Mouse (Mus musculus) intestine, embryonic 16.5 days (tissue): Measurements from ENCODE around the gene Cyp2w1. TPM values are rescaled to one million over a fixed set of nuclear protein-coding genes. Genes with fewer than 3 reads are reported as not detected.
A peak's percentile ranks its signal among the peaks of the same experiment; 100 is the strongest.

Experiments used
- ATAC-seq: fragments of 200-750 bp; cut with Nextera tagmentation; 2 replicates; pipeline ENCODE4 v1.8.0; 2017; ENCODE audit warnings: moderate TSS enrichment, moderate library complexity
- H3K27ac ChIP-seq: fragments of 300-500 bp; sonication (generic); 2 replicates; pipeline ENCODE4 v1.5.1; 2014; ENCODE audit warnings: mild to moderate bottlenecking, low read length
- H3K27me3 ChIP-seq: fragments of 300-500 bp; sonication (generic); replicated peaks from 2 replicates; pipeline ENCODE4 v1.6.1; 2014; ENCODE audit warnings: low read length, control low read depth, mixed read lengths; ENCODE audit not compliant: control insufficient read depth, insufficient read depth
- H3K36me3 ChIP-seq: fragments of 300-500 bp; sonication (generic); 2 replicates; pipeline ENCODE4 v1.6.1; 2014; ENCODE audit warnings: low read length, control low read depth; ENCODE audit not compliant: control insufficient read depth, insufficient read depth
- H3K4me1 ChIP-seq: fragments of 300-500 bp; sonication (generic); 2 replicates; pipeline ENCODE4 v1.6.1; 2014; ENCODE audit warnings: low read length, control low read depth, mixed read lengths; ENCODE audit not compliant: control insufficient read depth, insufficient read depth
- H3K4me2 ChIP-seq: fragments of 300-500 bp; sonication (generic); 2 replicates; pipeline ENCODE4 v1.6.1; 2014; ENCODE audit warnings: low read depth, low read length, control low read depth
- H3K4me3 ChIP-seq: fragments of 300-500 bp; sonication (generic); 2 replicates; pipeline ENCODE4 v1.5.1; 2014; ENCODE audit warnings: mild to moderate bottlenecking, low read length
- H3K9ac ChIP-seq: fragments of 300-500 bp; sonication (generic); 2 replicates; pipeline ENCODE4 v1.6.1; 2014; ENCODE audit warnings: low read depth, low read length
- H3K9me3 ChIP-seq: fragments of 300-500 bp; sonication (generic); 2 replicates; pipeline ENCODE4 v1.6.1; 2016; ENCODE audit warnings: low read length, control low read depth; ENCODE audit not compliant: control insufficient read depth
- WGBS: fragments of 180-500 bp; shearing (Covaris S2); extraction: QIAGEN DNeasy Blood & Tissue Kit; methylation state at CpG from one replicate; pipeline ENCODE4 v1.1.7; 2014; 5-methylcytosine and 5-hydroxymethylcytosine counted together
- polyA plus RNA-seq: library from polyadenylated mRNA; unstranded; fragments of >200 nt; fragmentation: Nextera tagmentation; extraction: Ambion mirVana; gene quantifications from 2 replicates; pipeline ENCODE4 v1.2.1, GENCODE M21; 2015

Gene Cyp2w1
- polyA plus RNA-seq = 33.9 and 44.0 TPM in 2 replicates

DNA sequence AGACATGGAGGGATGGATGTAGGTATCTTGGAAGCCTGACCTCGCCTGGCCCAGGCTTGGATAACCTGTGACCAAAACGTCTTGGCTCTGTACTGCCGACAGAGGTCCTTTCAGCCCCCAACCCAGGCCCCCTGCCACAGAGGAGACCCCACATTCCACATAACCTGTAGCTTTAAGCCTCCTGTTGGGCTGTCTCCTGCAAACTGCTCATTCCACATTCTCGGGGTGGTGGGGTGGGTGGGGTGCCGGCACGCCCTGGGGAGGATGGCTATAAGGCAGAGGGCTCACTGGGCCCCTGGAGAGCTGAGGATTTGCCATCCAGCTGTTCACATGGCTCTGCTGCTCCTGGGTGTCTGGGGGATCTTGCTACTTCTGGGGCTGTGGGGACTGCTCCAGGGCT lies at the start of gene Cyp2w1:
Gene Cyp2w1 (plus strand): TSS at position 301 of the 400 bp plus-strand sequence.
- WGBS = 45% methylated on average over 6 of the region's 6 CpGs

DNA sequence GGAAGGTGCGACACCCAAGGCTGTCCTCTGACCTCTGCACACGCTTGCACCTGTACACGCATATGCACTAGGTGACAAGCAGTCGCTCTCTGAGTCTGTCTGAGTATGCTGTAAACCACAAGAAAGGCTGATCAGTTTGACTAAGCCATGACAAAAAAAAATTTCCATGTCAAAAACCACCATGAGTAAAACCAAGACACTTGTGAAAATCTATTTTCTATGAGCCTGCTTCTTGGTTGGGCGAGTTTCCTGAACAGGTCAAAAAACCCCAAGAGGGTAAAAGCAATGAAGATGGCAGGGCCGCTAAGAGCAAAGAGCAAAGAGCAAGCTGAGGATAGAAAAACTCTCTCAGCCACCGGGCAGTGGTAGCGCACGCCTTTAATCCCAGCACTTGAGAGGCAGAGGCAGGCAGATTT lies 48.8 kb upstream of the Cyp2w1 start:
- Histone ChIP-seq H3K27me3 (no peaks in the 10 kb centered on the region), H3K27ac (no peak overlapping the region), H3K4me2 (no peak overlapping the region), H3K4me3 (no peak overlapping the region), H3K36me3 (no peaks in the 10 kb centered on the region), H3K4me1 (peaks cover 15% of the 10 kb centered on the region), H3K9ac (no peak overlapping the region), H3K9me3 (no peaks in the 10 kb centered on the region)
- WGBS = 84% methylated on average over 9 of the region's 9 CpGs
- no peak for ATAC-seq

More for the DNA sequence above, at the start of gene Cyp2w1:
- Histone ChIP-seq H3K4me2 (peak within 1 kb of the TSS; percentile 63), H3K9me3 (no peaks in the 10 kb centered on the region), H3K27me3 (no peaks in the 10 kb centered on the region), H3K4me3 (peak within 1 kb of the TSS; percentile 55), H3K4me1 (peaks cover 40% of the 10 kb centered on the region), H3K36me3 (no peaks in the 10 kb centered on the region), H3K9ac (peak within 1 kb of the TSS; percentile 76), H3K27ac (peak within 1 kb of the TSS; percentile 95)
- ATAC-seq = peak; percentile 29

DNA sequence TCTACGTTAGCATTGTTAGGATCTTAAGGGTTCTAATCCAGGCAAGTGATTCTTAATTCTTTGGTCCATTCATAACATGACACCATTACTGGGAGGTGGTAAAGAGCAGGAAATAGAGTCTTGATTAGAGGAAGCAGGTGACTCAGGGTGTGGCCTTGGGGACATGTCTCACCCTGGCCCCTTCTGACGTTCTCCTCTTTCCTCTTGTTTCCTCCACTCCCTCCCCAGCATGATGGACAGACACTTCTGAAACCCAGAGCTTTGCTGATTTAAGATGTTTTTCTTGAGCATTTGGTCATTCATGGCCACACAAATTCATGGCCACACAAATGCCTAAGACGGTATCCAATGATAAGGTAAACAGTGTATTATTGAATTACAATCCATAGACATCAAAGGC lies 42.5 kb upstream of the Cyp2w1 start:
- ATAC-seq = 0 out of 2 replicates have a peak, but pooled peaks have one; percentile 39
- Histone ChIP-seq H3K27me3 (no peaks in the 10 kb centered on the region), H3K36me3 (no peaks in the 10 kb centered on the region), H3K27ac (no peak overlapping the region), H3K9me3 (no peaks in the 10 kb centered on the region), H3K4me1 (peaks cover 8% of the 10 kb centered on the region), H3K9ac (no peak overlapping the region), H3K4me3 (no peak overlapping the region), H3K4me2 (no peak overlapping the region)
- WGBS = 64% methylated on average over 3 of the region's 3 CpGs

DNA sequence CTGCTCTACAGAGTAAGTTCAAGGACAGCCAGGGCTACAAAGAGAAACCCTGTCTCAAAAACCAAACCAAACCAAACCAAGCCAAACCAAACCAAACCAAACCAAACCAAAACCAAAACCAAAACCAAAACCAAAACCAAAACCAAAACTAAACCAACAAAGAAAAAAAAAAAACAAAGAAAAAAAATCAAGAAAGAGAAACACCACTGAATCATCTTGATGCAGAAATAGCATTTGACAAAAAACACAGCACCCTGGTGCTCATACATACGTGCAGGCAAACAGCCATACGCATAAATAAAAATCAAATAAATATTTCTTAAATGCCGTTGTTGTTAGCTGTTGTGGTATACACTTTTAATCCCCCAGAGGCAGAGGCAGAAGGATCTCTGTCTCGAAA lies 41.9 kb upstream of the Cyp2w1 start:
- Histone ChIP-seq H3K4me3 (no peak overlapping the region), H3K4me1 (peaks cover 11% of the 10 kb centered on the region), H3K36me3 (no peaks in the 10 kb centered on the region), H3K9ac (no peak overlapping the region), H3K27ac (no peak overlapping the region), H3K4me2 (no peak overlapping the region), H3K27me3 (no peaks in the 10 kb centered on the region), H3K9me3 (no peaks in the 10 kb centered on the region)
- ATAC-seq = no peak
- WGBS = 87% methylated on average over 4 of the region's 4 CpGs

DNA sequence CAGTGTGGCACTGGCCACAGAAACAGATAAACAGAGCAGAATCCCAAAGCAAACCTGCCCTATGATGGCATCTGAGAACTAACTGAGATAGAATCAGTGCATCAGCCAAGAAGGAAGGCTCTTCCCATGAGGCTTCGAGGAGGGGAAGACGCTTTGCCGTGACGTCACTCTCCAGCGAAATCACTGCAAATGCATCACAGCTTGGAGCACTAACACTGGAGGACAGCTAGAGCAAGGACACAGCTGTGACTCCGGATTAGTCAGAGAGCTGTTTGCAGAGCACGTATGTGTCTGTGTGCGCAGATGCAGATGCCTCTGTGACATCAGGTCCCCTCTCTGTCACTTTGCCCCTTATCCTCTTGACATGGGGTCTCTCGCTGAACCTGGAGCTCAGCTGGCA lies 40.6 kb upstream of the Cyp2w1 start:
- no peak overlapping the region for H3K4me2 ChIP-seq
- H3K4me1 ChIP-seq = peaks cover 14% of the 10 kb centered on the region
- 88% methylated on average over 9 of the region's 9 CpGs for WGBS
- no peak overlapping the region for H3K4me3 ChIP-seq
- no peak for ATAC-seq
- H3K9me3 ChIP-seq = no peaks in the 10 kb centered on the region
- no peak overlapping the region for H3K9ac ChIP-seq
- H3K36me3 ChIP-seq = no peaks in the 10 kb centered on the region
- no peaks in the 10 kb centered on the region for H3K27me3 ChIP-seq
- H3K27ac ChIP-seq = no peak overlapping the region

DNA sequence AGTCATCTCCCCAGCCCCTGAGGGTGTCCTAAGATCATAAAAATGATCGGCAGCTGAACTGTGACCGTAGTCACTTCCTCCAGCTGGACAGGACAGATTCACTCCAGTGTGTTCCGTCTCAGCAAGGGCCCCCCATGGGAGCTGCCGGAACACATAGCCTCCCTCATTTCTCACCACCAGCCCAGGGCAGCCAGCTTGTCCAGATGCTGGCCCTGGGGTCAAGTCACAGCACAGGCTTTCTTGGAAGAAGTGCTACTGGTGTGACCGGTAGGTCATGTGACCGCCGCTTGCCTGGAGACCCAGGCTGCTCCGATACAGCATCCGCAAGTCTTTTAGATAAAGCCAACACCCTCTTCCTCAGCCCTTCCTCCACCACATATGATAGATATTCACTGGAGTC lies 38.9 kb upstream of the Cyp2w1 start:
- H3K9ac ChIP-seq = no peak overlapping the region
- no peak for ATAC-seq
- H3K36me3 ChIP-seq = no peaks in the 10 kb centered on the region
- WGBS = 67% methylated on average over 9 of the region's 9 CpGs
- no peak overlapping the region for H3K27ac ChIP-seq
- no peaks in the 10 kb centered on the region for H3K27me3 ChIP-seq
- no peak overlapping the region for H3K4me3 ChIP-seq
- H3K4me1 ChIP-seq = peaks cover 23% of the 10 kb centered on the region
- no peak overlapping the region for H3K4me2 ChIP-seq
- H3K9me3 ChIP-seq = no peaks in the 10 kb centered on the region

DNA sequence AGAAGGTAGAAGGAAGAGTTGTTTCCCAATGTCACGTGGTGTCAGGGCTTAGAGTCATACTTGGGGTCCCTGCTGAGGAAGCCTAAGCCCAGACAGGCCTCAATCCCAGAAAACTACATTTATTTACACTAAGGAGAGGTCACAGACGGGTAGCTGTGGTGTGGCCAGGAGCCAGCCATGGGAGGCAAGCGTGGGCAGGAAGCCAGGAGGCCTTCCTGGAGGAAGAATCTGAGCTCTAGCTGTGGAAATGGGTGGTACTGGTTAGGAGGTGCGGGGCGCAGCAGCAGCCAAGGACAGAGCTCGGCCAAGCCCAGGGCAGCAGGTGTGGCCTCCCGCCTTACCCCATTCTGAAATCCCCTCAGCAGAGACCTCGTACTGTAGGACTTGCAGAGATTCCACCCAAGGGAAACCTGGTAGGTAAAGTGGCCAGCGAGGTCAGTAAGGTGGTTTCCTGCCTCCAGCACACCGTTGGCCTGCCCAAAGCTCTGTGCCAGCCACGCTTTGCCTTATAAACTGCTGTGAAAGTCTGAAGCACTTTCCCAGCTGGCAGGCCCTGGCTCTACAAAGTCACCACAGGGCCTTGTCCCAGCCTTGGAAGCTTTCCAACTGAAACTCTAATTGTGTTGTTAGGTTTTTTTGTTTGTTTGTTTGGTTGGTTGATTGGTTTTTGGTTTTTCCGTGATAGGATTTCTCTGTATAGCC lies 37.3 kb upstream of the Cyp2w1 start:
- H3K27ac ChIP-seq = peak overlapping the region; percentile 45; the same call in 1 of the 2 replicates
- H3K4me1 ChIP-seq = peaks cover 29% of the 10 kb centered on the region
- H3K4me2 ChIP-seq = no peak overlapping the region
- H3K4me3 ChIP-seq = no peak overlapping the region
- H3K9me3 ChIP-seq = no peaks in the 10 kb centered on the region
- H3K27me3 ChIP-seq = no peaks in the 10 kb centered on the region
- no peak for ATAC-seq
- WGBS = 77% methylated on average over 12 of the region's 12 CpGs
- H3K9ac ChIP-seq = 0 out of 2 replicates have a peak overlapping the region, but pooled peaks have one; percentile 12
- no peaks in the 10 kb centered on the region for H3K36me3 ChIP-seq

DNA sequence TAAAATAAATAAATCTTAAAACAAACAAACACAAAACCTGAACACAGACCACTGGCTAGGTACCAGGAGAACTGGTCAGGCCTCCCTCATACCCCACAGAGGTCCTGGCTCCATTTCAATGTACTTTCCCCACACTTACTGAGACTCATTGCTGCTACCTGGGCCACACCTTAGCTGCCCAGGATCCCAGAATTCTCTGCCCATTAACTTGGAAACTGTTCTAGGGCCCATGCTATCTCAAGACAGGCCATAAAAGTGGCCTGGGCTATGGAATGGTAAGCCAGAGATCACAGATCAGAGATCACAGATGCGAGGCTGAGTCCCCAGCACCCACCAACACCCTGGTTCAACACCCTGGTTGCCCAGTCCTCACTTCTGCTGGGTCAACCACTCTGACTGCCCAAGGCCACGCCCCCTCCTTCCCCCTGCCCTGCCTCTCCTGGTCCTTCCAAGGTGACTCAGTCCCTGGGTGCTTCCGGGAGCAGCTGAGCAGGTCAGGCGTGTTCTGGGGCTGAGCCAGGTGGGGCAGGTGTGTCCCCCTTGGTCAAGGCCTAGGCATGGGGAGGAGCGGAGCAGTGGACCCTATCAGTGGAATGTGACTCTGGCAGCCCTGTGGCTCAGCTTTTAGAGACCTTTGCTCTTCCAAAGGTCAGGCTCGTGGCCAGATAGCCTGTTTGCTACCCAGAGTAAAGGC lies 35.3 kb upstream of the Cyp2w1 start:
- Histone ChIP-seq H3K27me3 (no peaks in the 10 kb centered on the region), H3K9ac (peak overlapping the region; percentile 40; the same call in 1 of the 2 replicates), H3K36me3 (no peaks in the 10 kb centered on the region), H3K27ac (peak overlapping the region; percentile 91), H3K4me3 (no peak overlapping the region), H3K9me3 (no peaks in the 10 kb centered on the region), H3K4me2 (no peak overlapping the region), H3K4me1 (peaks cover 29% of the 10 kb centered on the region)
- 50% methylated on average over 6 of the region's 6 CpGs for WGBS
- ATAC-seq = peak; percentile 96

DNA sequence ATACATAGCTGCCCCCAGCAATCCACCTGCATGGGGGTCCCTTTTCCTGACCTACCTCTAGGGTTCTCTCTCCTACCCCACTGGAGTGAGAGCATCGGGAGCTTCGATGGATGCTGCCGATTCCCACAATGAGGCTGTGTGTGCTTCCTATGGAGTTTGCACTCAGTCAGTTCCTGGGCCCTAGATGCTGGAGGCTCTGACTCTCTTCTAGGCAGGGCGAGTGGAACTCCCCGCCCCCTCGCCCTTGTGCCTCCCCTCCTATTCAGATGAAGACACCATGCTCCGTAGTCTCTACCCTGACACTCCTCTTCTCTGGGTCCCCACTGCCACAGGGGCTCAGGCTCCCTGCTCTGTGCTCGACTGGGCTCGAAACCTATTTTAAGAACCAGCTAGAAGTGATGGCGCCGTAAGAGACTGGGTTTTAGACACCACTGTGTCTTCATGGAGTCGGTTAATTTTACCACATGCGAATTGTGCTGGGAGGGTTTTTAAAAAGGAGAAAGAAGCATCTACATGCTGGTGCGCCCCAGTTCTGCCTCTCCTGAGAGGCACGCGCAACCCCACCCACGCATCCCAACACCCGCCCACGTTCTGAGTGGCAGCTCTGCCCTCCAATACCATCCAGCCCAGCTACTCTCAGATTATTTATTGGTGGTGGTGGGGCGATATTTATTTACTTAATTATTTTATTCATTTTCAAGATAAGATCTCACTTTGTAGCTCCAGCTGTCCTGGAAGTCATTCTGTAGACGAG lies 34.5 kb upstream of the Cyp2w1 start:
- Histone ChIP-seq H3K4me1 (peaks cover 29% of the 10 kb centered on the region), H3K27ac (peak overlapping the region; percentile 91), H3K9me3 (no peaks in the 10 kb centered on the region), H3K36me3 (no peaks in the 10 kb centered on the region), H3K4me2 (peak overlapping the region; percentile 22; the same call in 1 of the 2 replicates), H3K9ac (peak overlapping the region; percentile 40), H3K27me3 (no peaks in the 10 kb centered on the region), H3K4me3 (no peak overlapping the region)
- ATAC-seq = peak; percentile 47
- 64% methylated on average over 21 of the region's 21 CpGs for WGBS
